Mouse (Mus musculus) macrophage (primary cell): ENCODE data around the gene Ifitm5. TPM values are rescaled to one million over a fixed set of nuclear protein-coding genes. Genes with fewer than 3 reads are reported as not detected.
"Not testable (repeated sequence)": the region's sequence is repeated elsewhere in the genome, so short reads cannot be mapped to it uniquely, and the experiment has no call there.

Source experiments
- H3K27ac ChIP-seq: fragments of 350-480 bp; formaldehyde crosslinking; 2 replicates; pipeline ENCODE4 v1.9.0; 2021
- H3K36me3 ChIP-seq: fragments of 350-480 bp; formaldehyde crosslinking; 2 replicates; pipeline ENCODE4 v1.9.0; 2021; ENCODE audit errors: inconsistent target
- H3K4me3 ChIP-seq: fragments of 350-480 bp; formaldehyde crosslinking; 2 replicates; pipeline ENCODE4 v1.9.0; 2021; ENCODE audit errors: inconsistent target
- H3K79me2 ChIP-seq: fragments of 350-480 bp; formaldehyde crosslinking; 2 replicates; pipeline ENCODE4 v1.9.0; 2021; ENCODE audit errors: inconsistent target
- WGBS: methylation state at CpG from one replicate; pipeline ENCODE4 v1.1.7; 2026; ENCODE audit warnings: inconsistent platforms; ENCODE audit not compliant: missing documents; 5-methylcytosine and 5-hydroxymethylcytosine counted together
- polyA plus RNA-seq: library from polyadenylated mRNA; stranded (reverse); fragments of 250-400 nt; gene quantifications from 3 replicates; pipeline ENCODE4 v1.2.4, GENCODE M21; 2018; ENCODE audit warnings: inconsistent platforms
- total RNA-seq, 78 experiments: library from RNA; depleted of rRNA; stranded (reverse); fragments of 250-400 nt; gene quantifications; 1 replicate in 9 of 78; 2 replicates in 24 of 78; 3 replicates in 43 of 78; 4 replicates in 2 of 78; pipeline ENCODE4 v1.2.4; 2018; ENCODE audit warnings: inconsistent platforms in 56 of 78

Gene Ifitm5
- total RNA-seq (2018; cell fraction: chromatin; rRNA removed): 10 to 100 TPM in 10 of 26 experiments, 1 to 10 TPM in 16; 3.1 to 25.5 (median 8.4) TPM
- total RNA-seq (2018; cell fraction: cytosol; rRNA removed): 1 to 10 TPM in 2 of 26 experiments, under 1 TPM in 23, not detected in 1; 0.22 to 1.3 (median 0.46) TPM
- 10 to 100 TPM in 11 of 26 experiments, 1 to 10 TPM in 15; 3.0 to 27.1 (median 9.1) TPM for total RNA-seq (2018; cell fraction: nucleus; rRNA removed)
- polyA plus RNA-seq: 0.30 to 1.0 TPM in 2 of 3 replicates, not detected in the other

- Histone ChIP-seq H3K27ac (no peak within 1 kb of the TSS), H3K4me3 (no peak within 1 kb of the TSS), H3K79me2 (peaks cover 48% of the 10 kb centered on the region), H3K36me3 (peaks cover 41% of the 10 kb centered on the region)
- 94% methylated on average over 15 of the region's 16 CpGs for WGBS
These were observed at the start of gene Ifitm5 for GRCm38 (mm10) chr7:140949824-140950530. TSS of gene Ifitm5 (minus strand) at chr7:140950291.

DNA sequence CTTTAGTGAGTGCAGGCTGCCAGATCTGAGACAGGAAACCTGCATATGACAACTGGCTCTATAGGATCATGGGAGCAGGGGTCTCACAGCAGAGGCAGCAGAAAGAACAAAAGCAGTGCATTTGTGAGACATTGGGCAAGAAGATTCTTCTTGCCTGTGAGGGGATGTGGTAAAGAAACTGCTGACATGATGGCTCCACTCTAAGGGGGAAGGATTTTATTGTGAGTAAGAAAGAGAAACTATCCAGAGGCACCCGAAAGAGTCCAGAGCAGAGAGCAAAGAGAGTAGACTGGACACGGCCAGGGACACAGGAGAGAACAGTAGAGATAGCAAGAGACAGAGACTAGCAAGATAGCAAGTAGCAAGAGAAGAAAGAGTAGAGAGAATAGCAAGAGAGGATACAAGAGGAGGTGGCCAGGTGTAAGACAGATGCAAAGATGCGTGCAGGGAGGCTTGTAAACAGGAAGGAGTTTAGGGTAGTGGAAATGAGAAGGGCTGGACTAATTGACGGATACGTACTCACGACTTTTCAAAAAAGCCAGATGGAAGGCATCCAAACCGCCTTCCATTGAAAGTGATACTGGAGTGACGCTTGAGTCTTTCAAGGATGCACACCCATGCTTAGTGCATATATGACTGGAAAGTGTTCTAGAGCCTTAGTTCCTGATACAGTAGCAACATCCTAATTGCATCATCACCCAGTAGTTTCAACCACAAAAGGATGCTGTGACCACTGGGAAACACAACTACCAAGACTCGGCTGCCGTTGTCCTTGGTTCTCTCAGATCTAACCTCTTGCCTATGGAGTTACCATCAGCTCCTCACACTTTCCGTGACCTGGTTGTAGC lies 49.0 kb upstream of the Ifitm5 start:
- H3K36me3 ChIP-seq: no peaks in the 10 kb centered on the region
- peak overlapping the region; percentile 77 for H3K27ac ChIP-seq
- no peaks in the 10 kb centered on the region for H3K79me2 ChIP-seq
- under 1% methylated on average over 11 of the region's 11 CpGs for WGBS
- H3K4me3 ChIP-seq: peak overlapping the region; percentile 25; the same call in 1 of the 2 replicates

DNA sequence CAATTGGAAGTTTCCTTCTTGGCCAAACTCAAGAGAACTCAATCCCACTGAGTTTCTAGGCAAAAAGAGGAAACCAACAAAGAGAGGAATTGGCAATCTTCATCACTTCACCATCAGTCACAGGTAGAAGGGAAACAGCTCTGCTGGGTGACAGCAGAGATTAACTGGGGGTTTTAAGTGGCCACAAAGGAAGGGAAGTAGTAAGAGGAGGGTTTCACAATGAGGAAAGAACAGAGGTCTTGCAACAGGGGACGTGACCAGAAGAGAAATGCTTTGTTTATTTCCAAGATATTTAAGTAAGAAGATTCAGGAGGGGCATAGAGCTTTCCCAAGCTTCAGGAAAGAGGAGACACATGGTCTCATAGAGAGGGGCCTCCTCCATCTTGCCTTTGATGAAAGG lies 47.7 kb upstream of the Ifitm5 start:
- Histone ChIP-seq H3K36me3 (no peaks in the 10 kb centered on the region), H3K4me3 (no peak overlapping the region), H3K79me2 (no peaks in the 10 kb centered on the region), H3K27ac (peak overlapping the region; percentile 77)
- 0% methylated on average over 1 of the region's 1 CpGs for WGBS

GRCm38 (mm10) chr7:140991117-140991689 lies 41.1 kb upstream of the Ifitm5 start:
- 34% methylated on average over 13 of the region's 14 CpGs for WGBS
- H3K36me3 ChIP-seq: no peaks in the 10 kb centered on the region
- no peaks in the 10 kb centered on the region for H3K79me2 ChIP-seq
- peak overlapping the region; percentile 19; the same call in 1 of the 2 replicates for H3K27ac ChIP-seq
- H3K4me3 ChIP-seq: no peak overlapping the region

DNA sequence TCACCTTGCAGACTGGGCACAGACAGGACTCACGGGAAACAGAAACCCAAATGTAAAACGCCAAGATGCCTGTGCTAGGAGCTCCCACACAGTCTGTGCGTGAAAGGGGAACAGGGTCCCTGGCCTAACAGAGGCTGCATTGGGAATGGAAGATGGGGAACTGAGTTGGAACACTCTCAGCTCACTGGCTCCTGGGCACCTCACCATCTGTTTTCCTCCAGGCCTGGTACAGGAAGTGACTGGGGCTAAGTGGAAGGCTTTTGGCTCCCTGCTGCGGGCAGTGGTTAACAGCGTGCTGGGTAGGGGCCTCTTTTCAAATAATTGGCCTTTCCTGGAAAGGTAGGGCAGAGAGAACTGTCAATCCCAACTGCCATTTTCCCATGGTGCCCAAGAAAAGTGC lies 40.5 kb upstream of the Ifitm5 start:
- WGBS: 19% methylated on average over 5 of the region's 5 CpGs
- H3K4me3 ChIP-seq: no peak overlapping the region
- H3K27ac ChIP-seq: peak overlapping the region; percentile 19; the same call in 1 of the 2 replicates
- H3K36me3 ChIP-seq: no peaks in the 10 kb centered on the region
- no peaks in the 10 kb centered on the region for H3K79me2 ChIP-seq

DNA sequence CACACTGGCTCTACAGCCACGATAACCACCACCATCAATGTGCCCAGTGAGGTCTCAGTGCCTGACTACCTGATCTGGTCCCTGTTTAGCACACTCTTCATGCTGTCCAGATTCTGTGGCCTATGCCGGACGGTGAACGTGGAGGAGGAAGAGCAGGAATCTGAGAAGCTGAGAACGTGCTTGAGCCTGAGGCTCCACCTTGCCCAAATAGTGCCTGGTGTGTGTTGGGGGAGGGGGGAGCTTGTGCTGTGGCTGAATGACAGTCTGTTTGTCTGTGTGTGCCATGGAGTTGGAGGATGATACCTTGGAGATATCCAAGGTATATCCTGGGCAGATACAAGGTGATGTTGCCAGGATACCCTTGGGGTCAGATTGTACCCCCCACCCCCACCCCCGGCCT lies 40.1 kb upstream of the Ifitm5 start:
- Histone ChIP-seq H3K27ac (0 out of 2 replicates have a peak overlapping the region, but pooled peaks have one; percentile 19), H3K4me3 (no peak overlapping the region), H3K36me3 (no peaks in the 10 kb centered on the region), H3K79me2 (no peaks in the 10 kb centered on the region)
- WGBS: 15% methylated on average over 6 of the region's 6 CpGs

DNA sequence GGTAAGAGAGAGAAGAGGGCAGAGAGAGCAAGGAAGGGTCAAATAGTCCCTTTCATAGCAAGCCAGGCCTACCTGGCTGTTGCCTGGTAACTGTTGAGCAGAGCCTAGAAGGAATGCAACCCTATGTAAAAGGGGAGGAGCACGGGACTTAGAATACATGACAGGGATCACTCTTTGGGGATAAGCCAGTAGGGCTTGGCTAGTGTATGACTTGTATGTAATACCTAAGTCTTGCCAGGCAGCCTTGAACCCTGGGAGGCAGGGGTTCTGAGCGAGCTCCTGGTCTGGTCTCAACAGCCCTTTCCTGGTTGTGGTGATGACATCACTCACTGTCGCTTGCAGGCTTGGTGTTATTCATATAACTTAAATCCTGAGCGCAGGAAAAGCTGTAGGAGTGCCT lies 38.9 kb upstream of the Ifitm5 start:
- Histone ChIP-seq H3K4me3 (no peak overlapping the region), H3K79me2 (no peaks in the 10 kb centered on the region), H3K27ac (no peak overlapping the region), H3K36me3 (no peaks in the 10 kb centered on the region)
- WGBS: 92% methylated on average over 4 of the region's 4 CpGs

GRCm38 (mm10) chr7:140987182-140988138 lies 37.4 kb upstream of the Ifitm5 start:
- no peaks in the 10 kb centered on the region for H3K36me3 ChIP-seq
- no peak overlapping the region for H3K27ac ChIP-seq
- 43% methylated on average over 17 of the region's 17 CpGs for WGBS
- H3K4me3 ChIP-seq: no peak overlapping the region
- H3K79me2 ChIP-seq: no peaks in the 10 kb centered on the region

DNA sequence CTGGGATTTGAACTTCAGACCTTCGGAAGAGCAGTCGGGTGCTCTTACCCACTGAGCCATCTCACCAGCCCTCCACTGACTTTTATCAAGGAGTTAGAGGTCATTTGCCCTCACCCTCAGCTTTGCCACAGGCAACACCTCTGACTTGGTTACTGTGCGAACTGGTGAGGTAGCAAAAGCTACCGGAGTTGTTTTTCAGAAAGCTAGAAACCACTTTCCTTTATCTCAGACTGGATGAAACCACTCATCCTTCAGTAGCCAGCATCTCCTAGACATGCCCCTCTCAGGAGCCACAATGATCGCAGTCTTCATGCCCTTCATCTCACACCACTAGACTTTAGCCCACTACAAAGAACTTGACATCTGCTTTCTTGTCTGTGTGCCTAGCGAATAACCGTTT lies 32.9 kb upstream of the Ifitm5 start:
- no peak overlapping the region for H3K4me3 ChIP-seq
- H3K27ac ChIP-seq: no peak overlapping the region
- no peaks in the 10 kb centered on the region for H3K36me3 ChIP-seq
- H3K79me2 ChIP-seq: no peaks in the 10 kb centered on the region
- WGBS: 93% methylated on average over 5 of the region's 7 CpGs

DNA sequence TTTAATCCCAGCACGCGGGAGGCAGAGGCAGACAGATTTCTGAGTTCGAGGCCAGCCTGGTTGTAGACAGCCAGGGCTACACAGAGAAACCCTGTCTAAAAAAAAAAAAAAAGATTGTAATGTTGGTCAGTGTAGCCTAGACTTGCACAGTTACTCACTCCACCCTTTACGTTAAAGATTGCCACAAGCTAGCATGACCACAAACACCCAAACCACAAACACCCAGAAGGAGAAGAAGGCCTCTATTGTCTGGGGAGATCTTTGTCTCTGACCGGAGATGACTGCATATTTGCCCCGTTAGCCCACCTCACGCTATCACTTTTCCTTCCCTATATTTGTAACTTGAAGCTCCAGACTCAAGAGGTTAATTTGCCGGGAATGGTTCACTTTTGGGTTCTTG lies 31.6 kb upstream of the Ifitm5 start:
- Histone ChIP-seq H3K4me3 (no peak overlapping the region), H3K79me2 (no peaks in the 10 kb centered on the region), H3K27ac (peak overlapping the region; percentile 37), H3K36me3 (no peaks in the 10 kb centered on the region)
- WGBS: 15% methylated on average over 7 of the region's 8 CpGs

- not testable (repeated sequence) for H3K79me2 ChIP-seq, H3K27ac ChIP-seq, H3K4me3 ChIP-seq, H3K36me3 ChIP-seq
- 76% methylated on average over 8 of the region's 9 CpGs for WGBS
These were observed 26.6 kb upstream of the Ifitm5 start for GRCm38 (mm10) chr7:140976720-140977119.

- 83% methylated on average over 3 of the region's 3 CpGs for WGBS
- Histone ChIP-seq H3K27ac (no peak overlapping the region), H3K79me2 (no peaks in the 10 kb centered on the region), H3K4me3 (no peak overlapping the region), H3K36me3 (no peaks in the 10 kb centered on the region)
These were observed 25.4 kb upstream of the Ifitm5 start for GRCm38 (mm10) chr7:140975465-140975864.

DNA sequence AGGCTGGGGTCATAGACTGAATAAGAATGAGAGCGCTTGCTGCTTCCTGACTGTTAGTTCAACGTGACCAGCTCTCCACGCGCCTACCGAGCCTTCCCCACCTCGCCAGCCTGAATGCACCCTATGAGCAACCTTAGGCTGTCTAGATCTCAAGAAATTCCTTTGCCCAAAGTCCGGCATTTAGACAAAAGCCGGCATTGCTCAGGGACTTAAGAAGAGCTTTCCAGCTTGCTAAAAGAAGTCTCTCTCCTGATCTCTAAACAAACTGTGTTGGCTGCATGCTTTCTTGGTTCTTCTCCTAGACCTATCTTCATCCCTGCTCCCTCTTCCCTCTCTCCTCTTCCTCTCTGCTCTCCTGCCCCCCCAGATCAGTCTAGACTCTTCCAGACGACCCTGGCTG lies 24.8 kb upstream of the Ifitm5 start:
- Histone ChIP-seq H3K27ac (no peak overlapping the region), H3K79me2 (no peaks in the 10 kb centered on the region), H3K4me3 (no peak overlapping the region), H3K36me3 (no peaks in the 10 kb centered on the region)
- 45% methylated on average over 9 of the region's 9 CpGs for WGBS
